Mouse (Mus musculus) myocyte (in vitro differentiated cells): ENCODE data around the gene Zdhhc7. TPM values are rescaled to one million over a fixed set of nuclear protein-coding genes. Genes with fewer than 3 reads are reported as not detected.

Experiments used
- H3K27me3 ChIP-seq: one replicate; pipeline ENCODE4 v1.6.1; 2011; ENCODE audit not compliant: control insufficient read depth, insufficient read depth, insufficient read length
- H3K36me3 ChIP-seq: one replicate; pipeline ENCODE4 v1.6.1; 2011; ENCODE audit not compliant: control insufficient read depth, insufficient read depth
- H3K4me2 ChIP-seq: one replicate; pipeline ENCODE4 v1.6.1; 2011; ENCODE audit warnings: low read depth, control low read depth
- H3K4me3 ChIP-seq: one replicate; pipeline ENCODE4 v1.5.1; 2011; ENCODE audit warnings: mild to moderate bottlenecking, control low read depth, moderate library complexity
- H3K79me2 ChIP-seq: one replicate; pipeline ENCODE4 v1.6.1; 2011; ENCODE audit not compliant: control insufficient read depth, insufficient read depth
- H3ac ChIP-seq: one replicate; pipeline ENCODE4 v1.6.1; 2011; ENCODE audit not compliant: control insufficient read depth, insufficient read length
- CEBPB ChIP-seq: IDR thresholded peaks from 2 replicates; pipeline ENCODE4 v1.6.1; 2011; ENCODE audit warnings: mild to moderate bottlenecking, moderate library complexity; ENCODE audit not compliant: poor library complexity, insufficient read depth, severe bottlenecking
- E2F4 ChIP-seq: IDR thresholded peaks from one replicate; pipeline ENCODE4 v1.6.1; 2011; ENCODE audit warnings: mild to moderate bottlenecking, control low read depth, moderate library complexity; ENCODE audit not compliant: insufficient read depth
- MAX ChIP-seq: IDR thresholded peaks from one replicate; pipeline ENCODE4 v1.6.1; 2011; ENCODE audit warnings: low read depth, mild to moderate bottlenecking, control low read depth
- MYOD1 ChIP-seq, 3 experiments: IDR thresholded peaks; one replicate each; pipeline ENCODE4 v1.6.1; 2011; ENCODE audit warnings: control low read depth in 2 of 3, low read depth in 2 of 3, mild to moderate bottlenecking in 2 of 3, moderate library complexity in 1 of 3; ENCODE audit not compliant: insufficient read length in 2 of 3, control insufficient read depth in 1 of 3
- MYOG ChIP-seq, 3 experiments: IDR thresholded peaks; one replicate each; pipeline ENCODE4 v1.6.1; 2011; ENCODE audit warnings: control low read depth in 2 of 3, low read depth in 2 of 3, mild to moderate bottlenecking in 2 of 3; ENCODE audit not compliant: insufficient read length in 2 of 3, control insufficient read depth in 1 of 3, insufficient read depth in 1 of 3
- POLR2A ChIP-seq: IDR thresholded peaks from one replicate; pipeline ENCODE4 v1.6.1; 2011; ENCODE audit warnings: low read depth, mild to moderate bottlenecking, control low read depth, moderate library complexity; ENCODE audit not compliant: insufficient read length
- POLR2AphosphoS2 ChIP-seq: IDR thresholded peaks from one replicate; pipeline ENCODE4 v1.6.1; 2011; ENCODE audit warnings: low read depth, control low read depth; ENCODE audit not compliant: insufficient read length
- REST ChIP-seq: IDR thresholded peaks from one replicate; pipeline ENCODE4 v1.6.1; 2011; ENCODE audit warnings: mild to moderate bottlenecking, control low read depth, moderate library complexity; ENCODE audit not compliant: insufficient read depth, insufficient read length
- SRF ChIP-seq: IDR thresholded peaks from one replicate; pipeline ENCODE4 v1.6.1; 2011; ENCODE audit warnings: low read depth; ENCODE audit not compliant: control insufficient read depth, insufficient read length
- TCF12 ChIP-seq: IDR thresholded peaks from one replicate; pipeline ENCODE4 v1.6.1; 2011; ENCODE audit warnings: mild to moderate bottlenecking, control low read depth; ENCODE audit not compliant: poor library complexity, insufficient read depth, severe bottlenecking
- TCF3 ChIP-seq: IDR thresholded peaks from one replicate; pipeline ENCODE4 v1.6.1; 2011; ENCODE audit warnings: low read depth, control low read depth; ENCODE audit not compliant: insufficient read length
- USF1 ChIP-seq: IDR thresholded peaks from one replicate; pipeline ENCODE4 v1.6.1; 2011; ENCODE audit warnings: low read depth, mild to moderate bottlenecking, control low read depth, moderate library complexity
- polyA plus RNA-seq: library from polyadenylated mRNA; unstranded; fragments of >200 nt; fragmentation: generic; extraction: Trizol; gene quantifications from one replicate; pipeline ENCODE4 v1.2.1, GENCODE M21; 2012; ENCODE audit warnings: missing spikeins

Gene Zdhhc7
- polyA plus RNA-seq, 1 experiment: 31.7 TPM

DNA sequence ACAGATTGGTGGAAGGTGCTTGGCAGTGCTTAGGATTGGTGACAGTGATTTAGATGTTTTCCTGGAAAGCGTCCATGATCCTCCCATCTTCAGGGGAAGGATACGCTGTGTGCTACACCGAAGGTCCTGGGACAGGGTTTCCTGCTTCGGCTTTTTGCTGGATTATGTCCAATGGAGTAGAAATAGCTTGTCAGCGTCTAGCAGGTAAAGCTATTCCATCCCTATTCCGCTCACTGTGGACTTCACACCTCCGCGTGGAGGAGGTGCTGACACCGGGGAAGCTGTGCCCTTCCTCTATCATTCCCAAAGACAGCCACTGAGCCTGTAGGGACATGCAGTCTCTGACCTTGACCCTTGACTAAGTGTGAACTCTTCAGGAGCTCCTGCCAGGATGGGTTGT is 16.9 kb upstream of the Zdhhc7 start:
- no peaks in the 10 kb centered on the region for H3K79me2 ChIP-seq
- H3K4me3 ChIP-seq: no peak overlapping the region
- TF ChIP-seq E2F4 (no peak), TCF3 (no peak), MYOD1 (IDR thresholded peaks at IDR 0.05; ENCODE audit: control insufficient read depth in 1 of 3, insufficient read length in 2 of 3, low read depth in 2 of 3) (no peak), MYOG (IDR thresholded peaks at IDR 0.05; ENCODE audit: control insufficient read depth in 1 of 3, insufficient read depth in 1 of 3, insufficient read length in 2 of 3, low read depth in 2 of 3) (no peak)
- no peak overlapping the region for H3K4me2 ChIP-seq
- no peaks in the 10 kb centered on the region for H3K27me3 ChIP-seq
- no peak overlapping the region for H3ac ChIP-seq
- H3K36me3 ChIP-seq: no peaks in the 10 kb centered on the region

DNA sequence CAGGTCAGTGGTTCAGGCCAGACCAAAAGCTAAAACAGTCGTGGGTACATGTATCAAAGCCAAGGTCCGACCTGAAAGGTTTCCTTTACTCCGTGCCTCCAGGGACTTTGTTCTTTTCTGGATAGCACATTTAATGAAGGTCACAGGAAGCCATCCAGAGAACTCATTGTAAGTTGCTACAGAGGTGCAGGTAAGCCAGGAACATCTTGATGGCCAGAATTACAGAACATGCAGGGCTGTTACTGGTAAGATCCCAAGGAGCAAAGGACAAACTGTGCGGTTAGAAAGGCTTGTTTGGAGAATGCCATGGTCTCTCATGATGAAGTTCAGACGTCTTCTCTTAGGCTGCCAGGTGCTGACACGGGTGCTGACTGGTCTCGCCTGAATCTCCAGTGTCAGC is 15.3 kb upstream of the Zdhhc7 start:
- H3K4me2 ChIP-seq: peak overlapping the region; percentile 7
- no peak overlapping the region for H3ac ChIP-seq
- H3K36me3 ChIP-seq: no peaks in the 10 kb centered on the region
- no peaks in the 10 kb centered on the region for H3K79me2 ChIP-seq
- no peak for TF ChIP-seq TCF3
- TF ChIP-seq CEBPB: no peak
- TF ChIP-seq POLR2AphosphoS2: no peak
- TF ChIP-seq SRF: no peak
- TF ChIP-seq MYOG (IDR thresholded peaks at IDR 0.05; ENCODE audit: control insufficient read depth in 1 of 3, insufficient read depth in 1 of 3, insufficient read length in 2 of 3, low read depth in 2 of 3): no peak
- TF ChIP-seq POLR2A: no peak
- no peak for TF ChIP-seq REST
- H3K27me3 ChIP-seq: no peaks in the 10 kb centered on the region
- no peak overlapping the region for H3K4me3 ChIP-seq

DNA sequence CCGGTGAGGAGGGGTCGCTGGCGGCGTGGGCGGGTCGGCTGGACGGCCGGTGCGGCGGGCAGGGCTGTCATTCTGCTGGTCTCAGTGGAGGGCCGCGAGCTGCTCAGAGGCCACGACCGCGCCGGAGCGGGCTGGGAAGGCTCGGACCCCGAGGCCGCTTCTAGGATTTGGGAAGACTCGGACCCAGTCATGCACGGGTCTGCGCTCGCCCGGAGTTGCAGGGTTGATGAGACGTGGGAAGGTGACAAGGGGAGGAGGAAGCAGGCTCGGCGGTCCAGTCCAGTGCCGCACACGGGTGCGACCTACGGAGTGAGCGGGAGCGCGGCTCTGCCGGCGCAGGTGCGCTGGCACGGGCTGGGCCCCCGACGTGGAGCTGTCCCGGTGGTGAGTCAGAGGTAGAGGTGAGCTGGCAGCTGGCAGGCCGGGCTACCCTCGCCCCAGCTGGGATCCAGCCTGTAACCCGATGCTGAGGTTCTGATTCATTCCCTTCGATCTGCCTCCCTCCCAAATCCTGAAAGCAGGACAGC is 13.1 kb upstream of the Zdhhc7 start:
- peak overlapping the region; percentile 35 for H3ac ChIP-seq
- TF ChIP-seq MAX (no peak), USF1 (no peak), MYOD1 (IDR thresholded peaks at IDR 0.05; ENCODE audit: control insufficient read depth in 1 of 3, insufficient read length in 2 of 3, low read depth in 2 of 3) (peak in 2 of 3 experiments; percentile 77 to 92), TCF3 (peak; percentile 48), MYOG (IDR thresholded peaks at IDR 0.05; ENCODE audit: control insufficient read depth in 1 of 3, insufficient read depth in 1 of 3, insufficient read length in 2 of 3, low read depth in 2 of 3) (peak in 2 of 3 experiments; percentile 75 to 80), REST (no peak)
- H3K4me3 ChIP-seq: peak overlapping the region; percentile 28
- no peaks in the 10 kb centered on the region for H3K36me3 ChIP-seq
- H3K4me2 ChIP-seq: peak overlapping the region; percentile 79
- H3K27me3 ChIP-seq: no peaks in the 10 kb centered on the region
- no peaks in the 10 kb centered on the region for H3K79me2 ChIP-seq

DNA sequence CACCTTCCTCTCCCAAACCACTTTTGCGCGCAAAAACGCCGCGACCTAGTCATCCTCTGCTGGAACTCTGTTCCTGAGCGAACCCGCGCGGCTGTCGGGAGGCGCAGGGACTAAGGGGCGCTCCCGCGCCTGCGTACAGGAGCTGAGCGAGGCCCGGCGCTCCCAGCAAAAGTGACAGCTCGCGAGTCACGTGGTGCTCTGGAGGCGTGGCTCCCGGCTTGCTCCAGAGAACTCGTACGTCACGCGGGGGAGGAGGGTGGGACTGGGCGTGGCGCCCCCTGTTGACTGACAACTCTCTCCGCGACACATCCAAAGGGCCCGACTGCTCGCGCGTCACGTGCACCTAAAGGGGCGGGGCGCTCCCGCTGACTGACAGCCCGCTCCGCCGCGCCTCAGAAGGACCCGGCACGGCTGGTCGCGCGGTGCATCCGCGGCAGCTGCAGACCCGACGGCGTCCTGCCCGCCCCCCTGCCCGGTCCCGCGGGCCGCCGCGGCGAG is 12.5 kb upstream of the Zdhhc7 start, which contains the start of gene 6430548M08Rik:
TSS of gene 6430548M08Rik (plus strand) at position 395 of the 498 bp plus-strand sequence.
- Histone ChIP-seq H3ac (peak within 1 kb of the TSS; percentile 35), H3K79me2 (no peaks in the 10 kb centered on the region), H3K36me3 (no peaks in the 10 kb centered on the region), H3K27me3 (no peaks in the 10 kb centered on the region), H3K4me2 (peak within 1 kb of the TSS; percentile 87), H3K4me3 (peak within 1 kb of the TSS; percentile 28)
- no peak for TF ChIP-seq E2F4
- TF ChIP-seq MAX: no peak
- peak in 2 of 3 experiments; percentile 65 to 87 for TF ChIP-seq MYOD1 (IDR thresholded peaks at IDR 0.05; ENCODE audit: control insufficient read depth in 1 of 3, insufficient read length in 2 of 3, low read depth in 2 of 3)
- no peak for TF ChIP-seq TCF12
- peak; percentile 54 for TF ChIP-seq POLR2A
- peak; percentile 94 for TF ChIP-seq USF1
- no peak for TF ChIP-seq TCF3
- peak in 2 of 3 experiments; percentile 63 to 79 for TF ChIP-seq MYOG (IDR thresholded peaks at IDR 0.05; ENCODE audit: control insufficient read depth in 1 of 3, insufficient read depth in 1 of 3, insufficient read length in 2 of 3, low read depth in 2 of 3)
- no peak for TF ChIP-seq CEBPB
- TF ChIP-seq SRF: peak; percentile 50
- peak; percentile 59 for TF ChIP-seq POLR2AphosphoS2
- TF ChIP-seq REST: no peak

DNA sequence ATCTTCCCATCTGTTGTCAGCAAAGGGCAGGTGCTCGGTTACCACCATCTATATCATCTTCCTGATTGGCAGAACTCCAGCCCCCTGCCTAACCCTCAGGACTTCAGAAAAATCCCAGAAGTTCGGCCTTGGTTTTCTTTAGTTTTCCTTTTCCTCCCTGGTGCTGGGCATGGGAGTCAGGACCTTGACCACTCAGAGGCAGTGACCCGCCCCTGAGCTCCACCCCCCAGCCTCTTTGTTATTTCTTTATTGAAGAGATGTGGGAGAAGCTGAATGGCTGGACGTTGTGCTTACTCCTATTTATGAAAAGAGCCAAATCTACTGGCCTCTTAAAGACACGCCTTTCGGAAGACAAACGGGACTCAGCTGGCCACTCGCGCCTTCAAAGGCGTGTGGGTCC is 12.0 kb upstream of the Zdhhc7 start:
- TF ChIP-seq MAX: no peak
- TF ChIP-seq MYOD1 (IDR thresholded peaks at IDR 0.05; ENCODE audit: control insufficient read depth in 1 of 3, insufficient read length in 2 of 3, low read depth in 2 of 3): peak in 2 of 3 experiments; percentile 29 to 39
- Histone ChIP-seq H3K27me3 (no peaks in the 10 kb centered on the region), H3K4me2 (peak overlapping the region; percentile 87), H3K36me3 (no peaks in the 10 kb centered on the region), H3K4me3 (peak overlapping the region; percentile 28), H3ac (peak overlapping the region; percentile 35), H3K79me2 (no peaks in the 10 kb centered on the region)
